Mouse (Mus musculus) limb, embryonic 14.5 days (tissue): Measurements from ENCODE around the gene Ppm1m. TPM values are rescaled to one million over a fixed set of nuclear protein-coding genes. Genes with fewer than 3 reads are reported as not detected.

Experiments used
- ATAC-seq: fragments of 200-750 bp; cut with Nextera tagmentation; 2 replicates; pipeline ENCODE4 v1.8.0; 2017; ENCODE audit warnings: low read depth, moderate number of reproducible peaks, moderate TSS enrichment; ENCODE audit not compliant: low FRiP score
- DNase-seq: peaks from one replicate; pipeline ENCODE4 v3.0.0-alpha.2; 2015; ENCODE audit warnings: low spot score
- H3K27ac ChIP-seq: fragments of 300-500 bp; sonication (generic); replicated peaks from 2 replicates; pipeline ENCODE4 v1.5.1; 2014; ENCODE audit warnings: low read depth, mild to moderate bottlenecking, low read length, moderate library complexity, mixed read lengths
- H3K27me3 ChIP-seq: fragments of 300-500 bp; sonication (generic); 2 replicates; pipeline ENCODE4 v1.6.1; 2014; ENCODE audit warnings: low read length, mixed read lengths; ENCODE audit not compliant: control insufficient read depth, insufficient read depth
- H3K36me3 ChIP-seq: fragments of 300-500 bp; sonication (generic); 2 replicates; pipeline ENCODE4 v1.6.1; 2014; ENCODE audit warnings: mild to moderate bottlenecking, low read length, moderate library complexity, mixed read lengths; ENCODE audit not compliant: control insufficient read depth, insufficient read depth
- H3K4me1 ChIP-seq: fragments of 300-500 bp; sonication (generic); 2 replicates; pipeline ENCODE4 v1.6.1; 2014; ENCODE audit warnings: antibody characterized with exemption, low read length, mixed read lengths; ENCODE audit not compliant: control insufficient read depth, insufficient read depth
- H3K4me2 ChIP-seq: fragments of 300-500 bp; sonication (generic); replicated peaks from 2 replicates; pipeline ENCODE4 v1.6.1; 2014; ENCODE audit warnings: low read depth, mild to moderate bottlenecking, low read length, moderate library complexity; ENCODE audit not compliant: severe bottlenecking
- H3K4me3 ChIP-seq: fragments of 300-500 bp; sonication (generic); replicated peaks from 2 replicates; pipeline ENCODE4 v1.5.1; 2014; ENCODE audit warnings: low read length
- H3K9ac ChIP-seq: fragments of 300-500 bp; sonication (generic); 2 replicates; pipeline ENCODE4 v1.6.1; 2014; ENCODE audit warnings: mild to moderate bottlenecking, low read depth, low read length, moderate library complexity; ENCODE audit not compliant: severe bottlenecking
- H3K9me3 ChIP-seq: fragments of 300-500 bp; sonication (generic); 2 replicates; pipeline ENCODE4 v1.6.1; 2016; ENCODE audit warnings: low read length; ENCODE audit not compliant: control insufficient read depth
- POLR2A ChIP-seq: fragments of 200-500 bp; IDR thresholded peaks from 2 replicates; pipeline ENCODE4 v1.8.0; 2012; ENCODE audit warnings: inconsistent platforms, mild to moderate bottlenecking, moderate library complexity, borderline replicate concordance; ENCODE audit not compliant: insufficient read depth, insufficient read length; ENCODE audit errors: extremely low read depth
- WGBS: fragments of 180-500 bp; shearing (Covaris S2); extraction: QIAGEN DNeasy Blood & Tissue Kit; methylation state at CpG from one replicate; pipeline ENCODE4 v1.1.7; 2014; 5-methylcytosine and 5-hydroxymethylcytosine counted together
- microRNA counts: library from miRNA; unstranded; fragments of <30 nt; microRNA quantifications from one replicate; lab custom pipeline; 2016
- microRNA-seq: library from miRNA; unstranded; fragments of <30 nt; microRNA quantifications from one replicate; pipeline ENCODE4, GENCODE M21; 2016
- polyA plus RNA-seq, 2 experiments: library from polyadenylated mRNA; depleted of rRNA in 1 of 2; stranded (reverse) in 1 of 2; unstranded in 1 of 2; fragments of >200 nt; fragmentation: Nextera tagmentation in 1 of 2; extraction: Ambion mirVana in 1 of 2; gene quantifications; 2 replicates each; pipeline versions ENCODE4 v1.2.1 to v1.2.3; 2012 to 2014

Ppm1m gene
- polyA plus RNA-seq, 2 experiments, result 39.2 to 87.0 TPM

- H3K4me3 ChIP-seq, result peak overlapping the region; percentile 40
- no peaks in the 10 kb centered on the region for H3K36me3 ChIP-seq
- peak overlapping the region; percentile 56; the same call in 1 of the 2 replicates for H3K9ac ChIP-seq
- H3K4me2 ChIP-seq, result peak overlapping the region; percentile 70
- 7% methylated on average over 10 of the region's 10 CpGs for WGBS
- no peak overlapping the region for H3K27ac ChIP-seq
- H3K9me3 ChIP-seq, result no peaks in the 10 kb centered on the region
- peaks cover 39% of the 10 kb centered on the region for H3K27me3 ChIP-seq
- TF ChIP-seq POLR2A, result no peak
- peak; percentile 4; the same call in 1 of the 2 replicates for ATAC-seq
- H3K4me1 ChIP-seq, result peaks cover 5% of the 10 kb centered on the region; the same call in 1 of the 2 replicates
- DNase-seq, result no peak
These were observed 51.6 kb downstream of the Ppm1m start for GRCm38 (mm10) chr9:106147851-106148431.

- WGBS, result 27% methylated on average over 5 of the region's 5 CpGs
- H3K9me3 ChIP-seq, result no peaks in the 10 kb centered on the region
- H3K27ac ChIP-seq, result no peak overlapping the region
- DNase-seq (no peak), ATAC-seq (no peak)
- peaks cover 39% of the 10 kb centered on the region for H3K27me3 ChIP-seq
- no peak for TF ChIP-seq POLR2A
- H3K4me2 ChIP-seq, result no peak overlapping the region
- H3K36me3 ChIP-seq, result no peaks in the 10 kb centered on the region
- no peak overlapping the region for H3K9ac ChIP-seq
- peaks cover 5% of the 10 kb centered on the region; the same call in 1 of the 2 replicates for H3K4me1 ChIP-seq
- H3K4me3 ChIP-seq, result no peak overlapping the region
These were observed 52.3 kb downstream of the Ppm1m start for GRCm38 (mm10) chr9:106147281-106147680.

GRCm38 (mm10) chr9:106145582-106145981, 54.0 kb downstream of the Ppm1m start:
- TF ChIP-seq POLR2A, result no peak
- Histone ChIP-seq H3K4me3 (no peak overlapping the region), H3K4me2 (no peak overlapping the region), H3K4me1 (peaks cover 5% of the 10 kb centered on the region; the same call in 1 of the 2 replicates), H3K9ac (no peak overlapping the region), H3K27ac (no peak overlapping the region), H3K9me3 (no peaks in the 10 kb centered on the region), H3K36me3 (no peaks in the 10 kb centered on the region), H3K27me3 (peaks cover 37% of the 10 kb centered on the region)
- no peak for ATAC-seq
- WGBS, result 76% methylated on average over 2 of the region's 2 CpGs
- DNase-seq, result no peak

MicroRNA genes within 50 kb of the gene (microRNA counts, 519-probe panel; counts per million panel counts)
- microRNA mmu-let-7g (lab: Ali Mortazavi, UCI), result 5,193 counts per million, percentile 97 among the panel's probes with 10 or more counts

Small RNA genes lying within 50 kb of the gene (microRNA-seq; reads per million reads assigned to microRNA genes)
- gene Mir135a-1 (4.1 reads per million, percentile 11 among the genes with 10 or more reads in this experiment), gene Mirlet7g (41,051 reads per million, percentile 98 among the genes with 10 or more reads in this experiment)

Other genes starting within 250 kb of the Ppm1m start
- gene Col6a5, start 239.1 kb downstream of the Ppm1m start, polyA plus RNA-seq (2012; rRNA removed), result 1.7 and 2.8 TPM in 2 replicates
- gene Col6a5, start 239.1 kb downstream of the Ppm1m start, polyA plus RNA-seq (2014; fragmentation: Nextera tagmentation; extraction: Ambion mirVana), result 0.58 and 1.1 TPM in 2 replicates
- gene Col6a4, start 103.0 kb downstream of the Ppm1m start, polyA plus RNA-seq (2012; rRNA removed), result 0.53 and 0.59 TPM in 2 replicates
- 0.12 and 0.21 TPM in 2 replicates for gene Col6a4, start 103.0 kb downstream of the Ppm1m start, polyA plus RNA-seq (2014; fragmentation: Nextera tagmentation; extraction: Ambion mirVana)
- 3.5 and 4.9 TPM in 2 replicates for gene Glyctk, start 41.6 kb downstream of the Ppm1m start, polyA plus RNA-seq (2012; rRNA removed)
- gene Glyctk, start 41.6 kb downstream of the Ppm1m start, polyA plus RNA-seq (2014; fragmentation: Nextera tagmentation; extraction: Ambion mirVana), result 2.5 and 2.6 TPM in 2 replicates
- 104 and 122 TPM in 2 replicates for gene Wdr82, start 28.8 kb downstream of the Ppm1m start, polyA plus RNA-seq (2012; rRNA removed)
- gene Wdr82, start 28.8 kb downstream of the Ppm1m start, polyA plus RNA-seq (2014; fragmentation: Nextera tagmentation; extraction: Ambion mirVana), result 30.2 and 32.5 TPM in 2 replicates
- 69.2 and 76.3 TPM in 2 replicates for gene Twf2, start 3.4 kb upstream of the Ppm1m start, polyA plus RNA-seq (2012; rRNA removed)
- gene Twf2, start 3.4 kb upstream of the Ppm1m start, polyA plus RNA-seq (2014; fragmentation: Nextera tagmentation; extraction: Ambion mirVana), result 62.4 and 65.6 TPM in 2 replicates
- 0.96 and 0.99 TPM in 2 replicates for gene Tlr9, start 22.9 kb upstream of the Ppm1m start, polyA plus RNA-seq (2012; rRNA removed)
- 0.08 and 0.11 TPM in 2 replicates for gene Tlr9, start 22.9 kb upstream of the Ppm1m start, polyA plus RNA-seq (2014; fragmentation: Nextera tagmentation; extraction: Ambion mirVana)
- gene Alas1, start 48.9 kb upstream of the Ppm1m start, polyA plus RNA-seq (2012; rRNA removed), result 83.3 and 97.2 TPM in 2 replicates
- 89.3 and 95.4 TPM in 2 replicates for gene Alas1, start 48.9 kb upstream of the Ppm1m start, polyA plus RNA-seq (2014; fragmentation: Nextera tagmentation; extraction: Ambion mirVana)
- gene Poc1a, start 81.3 kb upstream of the Ppm1m start, polyA plus RNA-seq (2012; rRNA removed), result 20.1 and 25.9 TPM in 2 replicates
- 17.4 and 20.2 TPM in 2 replicates for gene Poc1a, start 81.3 kb upstream of the Ppm1m start, polyA plus RNA-seq (2014; fragmentation: Nextera tagmentation; extraction: Ambion mirVana)
- 130 and 180 TPM in 2 replicates for gene Dusp7, start 168.9 kb upstream of the Ppm1m start, polyA plus RNA-seq (2012; rRNA removed)
- gene Dusp7, start 168.9 kb upstream of the Ppm1m start, polyA plus RNA-seq (2014; fragmentation: Nextera tagmentation; extraction: Ambion mirVana), result 73.0 and 84.1 TPM in 2 replicates
- 946 and 1,047 TPM in 2 replicates for gene Rpl29, start 229.7 kb upstream of the Ppm1m start, polyA plus RNA-seq (2012; rRNA removed)
- gene Rpl29, start 229.7 kb upstream of the Ppm1m start, polyA plus RNA-seq (2014; fragmentation: Nextera tagmentation; extraction: Ambion mirVana), result 1,133 and 1,180 TPM in 2 replicates
- 34.4 and 35.1 TPM in 2 replicates for gene Acy1, start 238.6 kb upstream of the Ppm1m start, polyA plus RNA-seq (2012; rRNA removed)
- gene Acy1, start 238.6 kb upstream of the Ppm1m start, polyA plus RNA-seq (2014; fragmentation: Nextera tagmentation; extraction: Ambion mirVana), result 45.6 and 45.8 TPM in 2 replicates
- gene Abhd14b, start 247.7 kb upstream of the Ppm1m start, polyA plus RNA-seq (2012; rRNA removed), result 54.5 and 64.6 TPM in 2 replicates
- gene Abhd14b, start 247.7 kb upstream of the Ppm1m start, polyA plus RNA-seq (2014; fragmentation: Nextera tagmentation; extraction: Ambion mirVana), result 41.2 and 44.6 TPM in 2 replicates
- 79.9 and 87.1 TPM in 2 replicates for gene Abhd14a, start 247.9 kb upstream of the Ppm1m start, polyA plus RNA-seq (2012; rRNA removed)
- gene Abhd14a, start 247.9 kb upstream of the Ppm1m start, polyA plus RNA-seq (2014; fragmentation: Nextera tagmentation; extraction: Ambion mirVana), result 69.5 and 74.0 TPM in 2 replicates